Mouse (Mus musculus) heart, embryonic 10.5 days (tissue): ENCODE data around the gene Chml. TPM values are rescaled to one million over a fixed set of nuclear protein-coding genes. Genes with fewer than 3 reads are reported as not detected.

Source experiments
- DNase-seq: peaks from one replicate; pipeline ENCODE4 v3.0.0-alpha.2; 2017; ENCODE audit warnings: low spot score
- H3K27ac ChIP-seq: fragments of 300-500 bp; sonication (generic); 2 replicates; pipeline ENCODE4 v1.5.1; 2016; ENCODE audit warnings: mild to moderate bottlenecking
- H3K27me3 ChIP-seq: fragments of 300-500 bp; sonication (generic); 2 replicates; pipeline ENCODE4 v1.6.1; 2016; ENCODE audit warnings: mild to moderate bottlenecking; ENCODE audit not compliant: poor library complexity, insufficient read depth, severe bottlenecking
- H3K36me3 ChIP-seq: fragments of 300-500 bp; sonication (generic); 2 replicates; pipeline ENCODE4 v1.6.1; 2016; ENCODE audit warnings: mild to moderate bottlenecking, moderate library complexity
- H3K4me1 ChIP-seq: fragments of 300-500 bp; sonication (generic); 2 replicates; pipeline ENCODE4 v1.6.1; 2016; ENCODE audit warnings: mild to moderate bottlenecking
- H3K4me3 ChIP-seq: fragments of 300-500 bp; sonication (generic); 2 replicates; pipeline ENCODE4 v1.5.1; 2016; ENCODE audit warnings: mild to moderate bottlenecking, moderate library complexity
- H3K9me3 ChIP-seq: fragments of 300-500 bp; sonication (generic); 2 replicates; pipeline ENCODE4 v1.6.1; 2016; ENCODE audit warnings: mild to moderate bottlenecking, moderate library complexity
- WGBS: fragments of 180-500 bp; shearing (Covaris S2); methylation state at CpG from one replicate; pipeline ENCODE4 v1.1.7; 2016; 5-methylcytosine and 5-hydroxymethylcytosine counted together
- polyA plus RNA-seq: library from polyadenylated mRNA; unstranded; fragments of >200 nt; fragmentation: Nextera tagmentation; extraction: Ambion mirVana; gene quantifications from 2 replicates; pipeline ENCODE4 v1.2.1, GENCODE M21; 2016

Chml gene
- polyA plus RNA-seq, 1 experiment from 2014 or later, result 4.3 TPM

- no peaks in the 10 kb centered on the region for H3K36me3 ChIP-seq
- 77% methylated on average over 6 of the region's 6 CpGs for WGBS
- no peaks in the 10 kb centered on the region for H3K4me1 ChIP-seq
- H3K27ac ChIP-seq, result no peak overlapping the region
- H3K4me3 ChIP-seq, result no peak overlapping the region
- H3K9me3 ChIP-seq, result no peaks in the 10 kb centered on the region
- no peak for DNase-seq
- H3K27me3 ChIP-seq, result no peaks in the 10 kb centered on the region
These were observed 52.1 kb downstream of the Chml start for GRCm38 (mm10) chr1:175640435-175641150.

- Histone ChIP-seq H3K4me3 (no peak overlapping the region), H3K4me1 (no peaks in the 10 kb centered on the region), H3K27me3 (no peaks in the 10 kb centered on the region), H3K36me3 (no peaks in the 10 kb centered on the region), H3K9me3 (no peaks in the 10 kb centered on the region), H3K27ac (no peak overlapping the region)
- 82% methylated on average over 7 of the region's 7 CpGs for WGBS
- no peak for DNase-seq
These were observed 53.6 kb downstream of the Chml start for GRCm38 (mm10) chr1:175639072-175639471.

DNA sequence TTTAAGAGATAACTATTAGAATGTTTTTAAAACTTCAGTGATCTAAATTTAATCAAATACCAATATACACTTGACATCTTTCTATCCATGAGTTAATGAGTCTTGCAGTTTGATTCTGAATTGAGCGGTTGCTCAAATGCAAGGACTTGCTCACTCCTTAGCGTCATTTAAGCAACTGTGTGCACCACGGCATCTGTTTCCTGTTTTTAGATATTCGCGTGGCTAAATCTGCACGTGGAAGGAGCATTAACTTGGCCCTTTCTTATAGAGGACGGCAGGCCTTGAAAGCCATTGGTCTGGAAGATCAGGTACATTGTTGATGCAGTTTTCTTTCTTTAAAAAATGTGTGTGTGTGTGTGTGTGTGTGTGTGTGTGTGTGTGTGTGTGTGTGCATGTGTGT is 55.0 kb downstream of the Chml start:
- no peaks in the 10 kb centered on the region for H3K9me3 ChIP-seq
- no peak for DNase-seq
- no peak overlapping the region for H3K27ac ChIP-seq
- 81% methylated on average over 7 of the region's 7 CpGs for WGBS
- H3K4me3 ChIP-seq, result no peak overlapping the region
- H3K27me3 ChIP-seq, result no peaks in the 10 kb centered on the region
- no peaks in the 10 kb centered on the region for H3K4me1 ChIP-seq
- H3K36me3 ChIP-seq, result no peaks in the 10 kb centered on the region

DNA sequence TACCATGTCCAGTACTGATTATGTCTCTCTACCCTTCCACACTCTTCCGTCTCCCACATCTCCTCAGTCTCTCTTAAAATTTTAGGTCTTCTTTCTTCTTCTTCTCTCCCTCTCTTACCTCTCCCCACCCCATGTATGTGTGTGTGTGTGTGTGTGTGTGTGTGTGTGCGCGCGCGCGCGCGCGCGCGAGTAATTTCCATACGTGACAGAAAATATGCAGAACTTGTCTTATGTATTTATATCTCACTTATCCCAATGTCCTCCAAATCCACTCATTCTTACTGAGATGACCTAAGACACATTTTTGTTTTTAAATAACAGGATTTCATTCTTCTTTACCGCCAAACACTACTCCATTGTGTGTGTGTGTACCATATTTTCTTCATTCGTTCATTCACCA is 60.2 kb downstream of the Chml start:
- H3K27ac ChIP-seq, result no peak overlapping the region
- 94% methylated on average over 14 of the region's 14 CpGs for WGBS

More for the DNA sequence above, 60.2 kb downstream of the Chml start:
- Histone ChIP-seq H3K4me1 (no peaks in the 10 kb centered on the region), H3K36me3 (no peaks in the 10 kb centered on the region), H3K9me3 (no peaks in the 10 kb centered on the region), H3K27me3 (no peaks in the 10 kb centered on the region), H3K4me3 (no peak overlapping the region)
- no peak for DNase-seq

Other genes with a start within 250 kb of the Chml start
- gene Rgs7, start 200.4 kb downstream of the Chml start, polyA plus RNA-seq, result 0.37 and 0.44 TPM in 2 replicates
- 0.10 and 0.11 TPM in 2 replicates for gene Kmo, start 72.5 kb downstream of the Chml start, polyA plus RNA-seq
- 177 and 220 TPM in 2 replicates for gene Fh1, start 67.3 kb downstream of the Chml start, polyA plus RNA-seq
- gene Opn3, start 125 bp downstream of the Chml start, polyA plus RNA-seq, result 10.8 and 13.7 TPM in 2 replicates
- gene Wdr64, start 5.7 kb upstream of the Chml start, polyA plus RNA-seq, result not detected in 2 replicates
- gene Exo1, start 187.7 kb upstream of the Chml start, polyA plus RNA-seq, result 61.2 and 87.0 TPM in 2 replicates
- gene Gm38100, start 227.4 kb upstream of the Chml start, polyA plus RNA-seq, result 0.08 TPM in 1 of 2 replicates, not detected in the other